Mouse (Mus musculus): ENCODE measurements at regions not wholly inside any gene's neighbourhood (a gene's known extent, or its start where the extent isn't known, plus 50 kb on each side); places are given as distances from the start of the nearest gene placed in this dataset.

GRCm38 (mm10) chr4:106855771-106856170 is 51.0 kb upstream of the Acot11 start:
- no peak for TF ChIP-seq CTCF (IDR thresholded peaks at IDR 0.05; ENCODE audit: low read depth)
- no peak for TF ChIP-seq EP300 (optimal IDR thresholded peaks at IDR 0.05)
